Mouse (Mus musculus) frontal cortex, postnatal 14 days (tissue): Measurements from ENCODE around the gene 2210017I01Rik.

Experiments used
- DNase-seq, 2 experiments: peaks; one replicate each; pipeline ENCODE4 v3.0.0; 2022; ENCODE audit warnings: low spot score in 2 of 2

2210017I01Rik gene

GRCm38 (mm10) chr3:92607392-92607791 is at the start of gene 2210017I01Rik:
Gene 2210017I01Rik, minus strand, starts transcription at chr3:92607492.
- DNase-seq, result no peak

GRCm38 (mm10) chr3:92656826-92657225 is 49.5 kb upstream of the 2210017I01Rik start, which contains the start of gene Lce1b:
Gene Lce1b, minus strand, starts transcription at chr3:92656926.
- no peak for DNase-seq

GRCm38 (mm10) chr3:92648207-92648606 is 40.9 kb upstream of the 2210017I01Rik start, which contains the start of gene Lce1a1:
Gene Lce1a1, minus strand, starts transcription at chr3:92648307.
- no peak for DNase-seq

GRCm38 (mm10) chr3:92639854-92640253 is 32.6 kb upstream of the 2210017I01Rik start:
- DNase-seq, result no peak

GRCm38 (mm10) chr3:92638653-92638991 is 31.3 kb upstream of the 2210017I01Rik start:
- DNase-seq, result no peak

- DNase-seq, result no peak
Observed at GRCm38 (mm10) chr3:92637745-92638652, 30.7 kb upstream of the 2210017I01Rik start.

GRCm38 (mm10) chr3:92621560-92621959 is 14.3 kb upstream of the 2210017I01Rik start, which contains the start of gene Lce6a:
Gene Lce6a, minus strand, starts transcription at chr3:92621660.
- no peak for DNase-seq

GRCm38 (mm10) chr3:92609804-92610203 is 2.5 kb upstream of the 2210017I01Rik start:
- no peak for DNase-seq

- no peak for DNase-seq
Observed at GRCm38 (mm10) chr3:92602169-92602568, 5.1 kb downstream of the 2210017I01Rik start.

- no peak for DNase-seq
Observed at GRCm38 (mm10) chr3:92600456-92600855, 6.8 kb downstream of the 2210017I01Rik start.

- no peak for DNase-seq
Observed at GRCm38 (mm10) chr3:92599973-92600372, 7.3 kb downstream of the 2210017I01Rik start.

- no peak for DNase-seq
Observed at GRCm38 (mm10) chr3:92598429-92598828, 8.9 kb downstream of the 2210017I01Rik start.

- no peak for DNase-seq
Observed at GRCm38 (mm10) chr3:92588858-92589257, 18.4 kb downstream of the 2210017I01Rik start, which contains the start of gene Smcp. Gene Smcp, minus strand, starts transcription at chr3:92588997.

GRCm38 (mm10) chr3:92587190-92587589 is 20.1 kb downstream of the 2210017I01Rik start:
- no peak for DNase-seq

- no peak for DNase-seq
Observed at GRCm38 (mm10) chr3:92585055-92585454, 22.2 kb downstream of the 2210017I01Rik start.

GRCm38 (mm10) chr3:92583164-92583826 is 24.0 kb downstream of the 2210017I01Rik start:
- DNase-seq, result no peak

GRCm38 (mm10) chr3:92579508-92579907 is 27.8 kb downstream of the 2210017I01Rik start:
- no peak for DNase-seq

GRCm38 (mm10) chr3:92578652-92579413 is 28.5 kb downstream of the 2210017I01Rik start:
- DNase-seq, result no peak

GRCm38 (mm10) chr3:92573449-92574041 is 33.7 kb downstream of the 2210017I01Rik start, which contains the start of gene Ivl:
Gene Ivl, minus strand, starts transcription at chr3:92573735.
- no peak for DNase-seq

- no peak for DNase-seq
Observed at GRCm38 (mm10) chr3:92572514-92573155, 34.7 kb downstream of the 2210017I01Rik start.

GRCm38 (mm10) chr3:92568752-92569151 is 38.5 kb downstream of the 2210017I01Rik start:
- no peak for DNase-seq
